Comparison of ENCODE assay signal across 31 mouse cellular contexts in genomic region chr11:50016503-50016902, GRCm38 (mm10). TPM values are rescaled to one million over a fixed set of nuclear protein-coding genes. Genes with fewer than 3 reads are reported as not detected.
DNase-seq lines count a peak whose midpoint lies in the region; ATAC-seq and TF ChIP-seq lines count a peak whose summit lies in the region.
"Had no signal": no experiment of that assay in that cellular context is flagged by ENCODE, and none has a peak within 500 bp of the region (broad histone marks: within the 10 kb centered on the region; RNA-seq: fewer than 3 reads in every experiment).

No protein-coding gene starts in this region.

- H3K27ac ChIP-seq in forebrain, embryonic 16.5 days (ENCODE audit: low read length): no peak overlapping the region
- no peak overlapping the region for H3K27ac ChIP-seq in forebrain, embryonic 13.5 days
- H3K27ac ChIP-seq in heart, embryonic 14.5 days (replicated peaks in 1 of 2; ENCODE audit: control insufficient read depth in 1 of 2, insufficient read depth in 1 of 2, low read depth in 2 of 2, low read length in 2 of 2): peak overlapping the region; percentile 73 to 74
- H3K27ac ChIP-seq in heart, postnatal 0 days (ENCODE audit: low read depth): peak overlapping the region; percentile 39
- H3K27ac ChIP-seq: embryonic facial prominence, embryonic 10.5 days; embryonic facial prominence, embryonic 13.5 days; heart, adult 2 months; hindbrain, embryonic 14.5 days; hindbrain, postnatal 0 days had no signal

- H3K27me3 ChIP-seq in forebrain, embryonic 16.5 days (replicated peaks; ENCODE audit: control insufficient read depth, insufficient read depth, low read length): no peaks in the 10 kb centered on the region
- no peaks in the 10 kb centered on the region for H3K27me3 ChIP-seq in forebrain, embryonic 13.5 days
- no peaks in the 10 kb centered on the region for H3K27me3 ChIP-seq in heart, embryonic 14.5 days (ENCODE audit: control insufficient read depth, insufficient read depth, low read length)
- H3K27me3 ChIP-seq in heart, postnatal 0 days (ENCODE audit: control insufficient read depth, insufficient read depth, low read length): no peaks in the 10 kb centered on the region

- TF ChIP-seq EP300 in heart, postnatal 0 days (IDR thresholded peaks at IDR 0.05; ENCODE audit: low read depth): no peak

- intact Hi-C loops in heart, postnatal 36 days (cut with DNase I): no loop called here

- H3K4me1 ChIP-seq in forebrain, embryonic 16.5 days (replicated peaks; ENCODE audit: control insufficient read depth, insufficient read depth, low read length): no peaks in the 10 kb centered on the region
- H3K4me1 ChIP-seq in forebrain, embryonic 13.5 days: no peaks in the 10 kb centered on the region
- H3K4me1 ChIP-seq in heart, embryonic 14.5 days (ENCODE audit: control insufficient read depth in 2 of 2, insufficient read depth in 2 of 2, low read length in 2 of 2): peaks cover 7 to 16% of the 10 kb centered on the region in 2 experiments
- peaks cover 4% of the 10 kb centered on the region for H3K4me1 ChIP-seq in heart, postnatal 0 days (ENCODE audit: control insufficient read depth, insufficient read depth)
- H3K4me1 ChIP-seq: embryonic facial prominence, embryonic 13.5 days had no signal

- H3K4me2 ChIP-seq in forebrain, embryonic 16.5 days (ENCODE audit: low read length): no peak overlapping the region
- H3K4me2 ChIP-seq in forebrain, embryonic 13.5 days: no peak overlapping the region
- H3K4me2 ChIP-seq in heart, embryonic 14.5 days (ENCODE audit: low read length): 0 out of 2 replicates have a peak overlapping the region, but pooled peaks have one; percentile 8
- H3K4me2 ChIP-seq in heart, postnatal 0 days (ENCODE audit: low read depth, low read length): no peak overlapping the region; the same call in 1 of the 2 replicates
- H3K4me2 ChIP-seq: embryonic facial prominence, embryonic 13.5 days; hindbrain, embryonic 14.5 days had no signal

- ATAC-seq in forebrain, embryonic 16.5 days: 0 out of 2 replicates have a peak, but pooled peaks have one; percentile 18
- no peak for ATAC-seq in forebrain, embryonic 13.5 days
- ATAC-seq in heart, embryonic 14.5 days (ENCODE audit: insufficient number of reproducible peaks, insufficient read depth, low FRiP score, low read depth): no peak
- ATAC-seq in heart, postnatal 0 days (ENCODE audit: insufficient read depth, low read depth): peak; percentile 68; the same call in 1 of the 2 replicates
- ATAC-seq: forebrain, embryonic 14.5 days; hindbrain, postnatal 0 days; inflammation-experienced regulatory T-cells, adult 6 months; intestine, embryonic 16.5 days had no signal

- H3K9me3 ChIP-seq in forebrain, embryonic 16.5 days (ENCODE audit: control insufficient read depth, low read length): no peaks in the 10 kb centered on the region
- no peaks in the 10 kb centered on the region for H3K9me3 ChIP-seq in forebrain, embryonic 13.5 days (replicated peaks)
- H3K9me3 ChIP-seq in heart, embryonic 14.5 days (ENCODE audit: control insufficient read depth, low read length): no peaks in the 10 kb centered on the region
- H3K9me3 ChIP-seq in heart, postnatal 0 days (replicated peaks; ENCODE audit: control insufficient read depth, low read length): no peaks in the 10 kb centered on the region
- H3K9me3 ChIP-seq: embryonic facial prominence, embryonic 10.5 days; embryonic facial prominence, embryonic 13.5 days; G1E had no signal

- no peak overlapping the region for H3K4me3 ChIP-seq in forebrain, embryonic 16.5 days (replicated peaks; ENCODE audit: low read length)
- H3K4me3 ChIP-seq in forebrain, embryonic 13.5 days: no peak overlapping the region
- H3K4me3 ChIP-seq in heart, embryonic 14.5 days (ENCODE audit: control insufficient read depth in 1 of 2, insufficient read depth in 1 of 2, low read depth in 1 of 2, low read length in 2 of 2): no peak overlapping the region
- no peak overlapping the region for H3K4me3 ChIP-seq in heart, postnatal 0 days (ENCODE audit: low read depth, low read length)
- H3K4me3 ChIP-seq: embryonic facial prominence, embryonic 10.5 days; embryonic facial prominence, embryonic 13.5 days; erythroblast, embryonic 14.5 days; heart, adult 2 months had no signal

- no peak for DNase-seq in heart, postnatal 4 days
- peak; percentile 66 for DNase-seq in heart, postnatal 0 days (ENCODE audit: low spot score)
- no peak for DNase-seq in heart, postnatal 36 days
- DNase-seq in A20 (ENCODE audit: low read depth, low spot score): peak; percentile 64
- no peak for DNase-seq in adrenal gland, postnatal 36 days
- DNase-seq: adrenal gland, adult 2 months; adrenal gland, postnatal 14 days; B cell, adult 2 months; cerebellum, adult 11 months; cerebellum, adult 8-10 months; cerebellum, postnatal 10 days; cerebellum, postnatal 36 days; embryo, embryonic 11 days; gastrocnemius, postnatal 10 days; gastrocnemius, postnatal 36 days; heart, adult 2 months; kidney, adult 18-20 months; kidney, adult 9 months had no signal

- no peaks in the 10 kb centered on the region for H3K36me3 ChIP-seq in forebrain, embryonic 16.5 days (ENCODE audit: control insufficient read depth, insufficient read depth)
- H3K36me3 ChIP-seq in forebrain, embryonic 13.5 days (ENCODE audit: poor library complexity, severe bottlenecking): no peaks in the 10 kb centered on the region
- H3K36me3 ChIP-seq in heart, embryonic 14.5 days (ENCODE audit: control insufficient read depth, insufficient read depth, low read length): no peaks in the 10 kb centered on the region
- no peaks in the 10 kb centered on the region for H3K36me3 ChIP-seq in heart, postnatal 0 days (replicated peaks; ENCODE audit: control insufficient read depth, insufficient read depth, low read length)
- H3K36me3 ChIP-seq: embryonic facial prominence, embryonic 10.5 days; embryonic facial prominence, embryonic 13.5 days; G1E had no signal

- no peak for TF ChIP-seq CTCF in heart, postnatal 0 days (IDR thresholded peaks at IDR 0.05; ENCODE audit: low read depth)

- no peak overlapping the region for H3K9ac ChIP-seq in forebrain, embryonic 16.5 days (replicated peaks; ENCODE audit: low read depth, low read length)
- no peak overlapping the region for H3K9ac ChIP-seq in forebrain, embryonic 13.5 days
- no peak overlapping the region for H3K9ac ChIP-seq in heart, embryonic 14.5 days (ENCODE audit: low read length)
- H3K9ac ChIP-seq in heart, postnatal 0 days (replicated peaks; ENCODE audit: low read depth, low read length): no peak overlapping the region
- H3K9ac ChIP-seq: embryonic facial prominence, embryonic 13.5 days; hindbrain, embryonic 14.5 days had no signal

- WGBS in forebrain, embryonic 16.5 days: 67% methylated on average over 5 of the region's 5 CpGs
- 79% methylated on average over 5 of the region's 5 CpGs for WGBS in forebrain, embryonic 13.5 days
- WGBS in heart, embryonic 14.5 days: 33% methylated on average over 5 of the region's 5 CpGs
- 36% methylated on average over 5 of the region's 5 CpGs for WGBS in heart, postnatal 0 days

RNA-seq across cellular contexts. Expression of gene Rnf130, which starts 8.6 kb away (rescaled TPM):
- polyA plus RNA-seq in forebrain, embryonic 16.5 days (2015; fragmentation: Nextera tagmentation; extraction: Ambion mirVana): 65.0 and 69.2 TPM in 2 replicates
- polyA plus RNA-seq in forebrain, embryonic 13.5 days (2015; fragmentation: Nextera tagmentation; extraction: Ambion mirVana): 59.5 and 64.1 TPM in 2 replicates
- polyA plus RNA-seq in heart, embryonic 14.5 days (2014; fragmentation: Nextera tagmentation; extraction: Ambion mirVana): 40.0 and 44.0 TPM in 2 replicates
- 10 to 100 TPM; 39.1 to 45.1 TPM for total RNA-seq in heart, postnatal 4 days (2021)
- 32.7 and 47.6 TPM in 2 replicates for total RNA-seq in heart, postnatal 0 days (2014; rRNA removed; ENCODE audit: low replicate concordance)
- polyA plus RNA-seq in heart, postnatal 0 days (2015; fragmentation: Nextera tagmentation; extraction: Ambion mirVana): 42.3 and 46.1 TPM in 2 replicates
- 10 to 100 TPM; 50.2 to 51.7 TPM for total RNA-seq in heart, postnatal 36 days (2021)
- total RNA-seq in adrenal gland, postnatal 36 days (2021): 10 to 100 TPM; 90.3 to 98.0 TPM
- total RNA-seq: CH12.LX had no signal

Comparison
In these comparisons a context has a peak if more than half of its experiments do, and no peak if none do; other contexts are left out.
1. ATAC-seq: peak in forebrain, embryonic 16.5 days (single experiment) and heart, postnatal 0 days (single experiment); none in forebrain, embryonic 13.5 days (single experiment) and heart, embryonic 14.5 days (single experiment).
2. DNase-seq: peak in heart, postnatal 0 days (single experiment) and A20 (single experiment); none in heart, postnatal 4 days (single experiment), heart, postnatal 36 days (0 of 2) and adrenal gland, postnatal 36 days (0 of 2).
3. H3K27ac ChIP-seq: peak in heart, embryonic 14.5 days (2 of 2) and heart, postnatal 0 days (single experiment); none in forebrain, embryonic 16.5 days (single experiment) and forebrain, embryonic 13.5 days (single experiment).